Mouse (Mus musculus) liver, postnatal 0 days (tissue): ENCODE measurements around the gene Pkdcc. TPM values are rescaled to one million over a fixed set of nuclear protein-coding genes. Genes with fewer than 3 reads are reported as not detected.

ENCODE experiments used
- ATAC-seq: fragments of 200-750 bp; cut with Nextera tagmentation; 2 replicates; pipeline ENCODE4 v1.8.0; 2017; ENCODE audit warnings: mild to moderate bottlenecking, moderate library complexity
- DNase-seq: peaks from one replicate; pipeline ENCODE4 v3.0.0-alpha.2; 2016
- H3K27ac ChIP-seq: fragments of 300-500 bp; sonication (generic); 2 replicates; pipeline ENCODE4 v1.5.1; 2014; ENCODE audit warnings: antibody characterized with exemption, moderate library complexity, mild to moderate bottlenecking, low read depth
- H3K27me3 ChIP-seq: fragments of 300-500 bp; sonication (generic); 2 replicates; pipeline ENCODE4 v1.6.1; 2014; ENCODE audit warnings: low read length, control low read depth, mixed read lengths; ENCODE audit not compliant: insufficient read depth
- H3K36me3 ChIP-seq: fragments of 300-500 bp; sonication (generic); replicated peaks from 2 replicates; pipeline ENCODE4 v1.6.1; 2014; ENCODE audit warnings: mild to moderate bottlenecking, control low read depth, low read length, moderate library complexity, mixed read lengths; ENCODE audit not compliant: insufficient read depth
- H3K4me1 ChIP-seq: fragments of 300-500 bp; sonication (generic); 2 replicates; pipeline ENCODE4 v1.6.1; 2014; ENCODE audit warnings: antibody characterized with exemption, mild to moderate bottlenecking, control low read depth; ENCODE audit not compliant: insufficient read depth
- H3K4me2 ChIP-seq: fragments of 300-500 bp; sonication (generic); 2 replicates; pipeline ENCODE4 v1.6.1; 2014; ENCODE audit warnings: low read depth, mild to moderate bottlenecking, low read length, moderate library complexity, mixed read lengths
- H3K4me3 ChIP-seq: fragments of 300-500 bp; sonication (generic); 2 replicates; pipeline ENCODE4 v1.5.1; 2014; ENCODE audit warnings: low read depth, low read length
- H3K9ac ChIP-seq: fragments of 300-500 bp; sonication (generic); replicated peaks from 2 replicates; pipeline ENCODE4 v1.6.1; 2014; ENCODE audit warnings: mild to moderate bottlenecking, moderate library complexity
- H3K9me3 ChIP-seq: fragments of 300-500 bp; sonication (generic); 2 replicates; pipeline ENCODE4 v1.6.1; 2016; ENCODE audit warnings: mild to moderate bottlenecking, control low read depth, low read length, mixed read lengths
- CTCF ChIP-seq: sonication (generic); IDR thresholded peaks from 2 replicates; pipeline ENCODE4 v1.5.1; 2016; ENCODE audit warnings: antibody characterized with exemption, low read depth
- EP300 ChIP-seq: IDR thresholded peaks from 2 replicates; pipeline ENCODE4 v1.6.1; 2016; ENCODE audit warnings: antibody characterized with exemption, low read depth, mild to moderate bottlenecking
- WGBS: fragments of 180-500 bp; shearing (Covaris S2); extraction: QIAGEN DNeasy Blood & Tissue Kit; methylation state at CpG from one replicate; pipeline ENCODE4 v1.1.7; 2014; ENCODE audit not compliant: insufficient replicate concordance; 5-methylcytosine and 5-hydroxymethylcytosine counted together
- polyA plus RNA-seq: library from polyadenylated mRNA; unstranded; fragments of >200 nt; fragmentation: Nextera tagmentation; extraction: Ambion mirVana; gene quantifications from 2 replicates; pipeline ENCODE4 v1.2.1, GENCODE M21; 2015

The Pkdcc gene
- polyA plus RNA-seq, 1 experiment from 2014 or later = 2.5 TPM

DNA sequence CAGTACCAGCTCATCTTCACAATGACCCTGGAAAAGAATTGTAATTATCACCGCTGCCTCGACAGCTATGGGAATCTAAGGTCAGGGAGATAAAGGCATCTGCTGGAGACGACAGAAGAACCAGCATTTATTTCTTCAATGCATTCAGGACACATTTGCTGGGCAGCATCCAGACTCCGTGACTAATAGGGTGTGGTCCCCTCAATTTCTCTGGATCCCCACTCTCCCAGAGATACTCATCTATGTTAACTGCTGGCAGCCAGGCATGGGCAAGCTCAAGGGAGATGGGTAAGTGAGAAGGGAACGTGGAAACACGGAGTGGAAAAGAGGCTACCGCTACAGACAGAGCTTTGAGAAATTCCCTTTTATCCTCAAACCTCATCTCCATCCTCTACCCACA is 34.0 kb upstream of the Pkdcc start:
- H3K9me3 ChIP-seq = no peaks in the 10 kb centered on the region
- no peak overlapping the region for H3K27ac ChIP-seq
- H3K9ac ChIP-seq = no peak overlapping the region
- H3K4me3 ChIP-seq = no peak overlapping the region
- no peak for ATAC-seq
- H3K36me3 ChIP-seq = no peaks in the 10 kb centered on the region
- WGBS = 78% methylated on average over 7 of the region's 7 CpGs
- no peak overlapping the region for H3K4me2 ChIP-seq
- TF ChIP-seq CTCF (no peak), EP300 (no peak)
- no peaks in the 10 kb centered on the region for H3K27me3 ChIP-seq
- DNase-seq = no peak
- peaks cover 7% of the 10 kb centered on the region for H3K4me1 ChIP-seq

DNA sequence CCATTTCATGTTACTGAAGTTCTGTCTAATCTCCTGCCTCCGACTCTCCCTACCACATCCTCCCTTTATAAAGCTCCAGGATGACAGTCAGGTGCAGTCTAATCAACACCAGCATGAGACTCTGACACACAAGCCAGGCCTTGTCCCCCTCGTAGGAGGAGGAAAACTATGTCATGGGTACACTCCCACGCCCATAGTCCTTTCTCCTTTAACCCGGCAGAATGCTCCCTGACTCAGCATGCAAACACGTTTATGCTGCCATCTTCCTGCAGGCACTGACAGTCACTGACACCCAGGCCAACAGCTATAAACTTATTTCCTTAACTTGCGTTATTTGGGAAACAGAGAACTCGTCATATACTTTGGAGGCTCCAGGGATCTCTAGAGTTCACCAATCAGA is 33.5 kb upstream of the Pkdcc start:
- peaks cover 7% of the 10 kb centered on the region for H3K4me1 ChIP-seq
- ATAC-seq = no peak
- H3K4me3 ChIP-seq = no peak overlapping the region
- H3K9ac ChIP-seq = no peak overlapping the region
- H3K36me3 ChIP-seq = no peaks in the 10 kb centered on the region
- H3K27ac ChIP-seq = no peak overlapping the region
- no peak for DNase-seq
- no peak overlapping the region for H3K4me2 ChIP-seq
- H3K27me3 ChIP-seq = no peaks in the 10 kb centered on the region
- no peaks in the 10 kb centered on the region for H3K9me3 ChIP-seq
- WGBS = 60% methylated on average over 7 of the region's 7 CpGs
- TF ChIP-seq EP300 (no peak), CTCF (no peak)

DNA sequence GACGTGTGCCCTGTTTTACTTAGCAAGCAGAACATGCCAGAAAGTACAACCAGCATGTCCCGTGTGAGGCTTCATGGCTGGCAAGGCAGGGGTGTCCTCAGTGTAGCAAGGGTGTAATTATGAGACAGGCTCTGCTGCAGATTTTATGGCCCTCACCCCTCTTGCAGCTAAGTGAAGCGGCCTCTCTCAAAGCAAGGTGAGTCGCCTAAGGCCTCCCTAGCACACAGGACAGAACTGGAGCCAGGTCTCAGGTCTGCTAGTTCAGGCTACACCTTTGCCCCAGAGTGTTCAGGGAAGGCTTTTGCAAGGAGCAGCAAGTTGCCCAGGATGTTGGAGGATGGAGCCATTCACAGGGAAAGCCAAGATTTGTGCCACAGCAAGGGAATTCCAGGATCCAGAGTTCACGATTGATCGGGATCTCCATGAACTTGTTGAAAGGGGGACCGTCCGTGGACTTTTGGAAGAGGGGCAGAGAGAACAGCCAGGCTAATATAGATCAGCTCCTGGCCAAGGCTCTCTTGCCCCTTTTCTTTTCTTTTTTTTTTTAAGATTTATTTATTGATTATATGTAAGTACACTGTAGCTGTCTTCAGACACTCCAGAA is 32.9 kb upstream of the Pkdcc start:
- no peaks in the 10 kb centered on the region for H3K27me3 ChIP-seq
- 70% methylated on average over 8 of the region's 8 CpGs for WGBS
- H3K36me3 ChIP-seq = no peaks in the 10 kb centered on the region
- no peak overlapping the region for H3K27ac ChIP-seq
- H3K4me3 ChIP-seq = no peak overlapping the region
- no peaks in the 10 kb centered on the region for H3K9me3 ChIP-seq
- DNase-seq = no peak
- TF ChIP-seq EP300 = 0 out of 2 replicates have a peak, but pooled peaks have one; percentile 11
- no peak for TF ChIP-seq CTCF
- peak; percentile 61 for ATAC-seq
- peaks cover 7% of the 10 kb centered on the region for H3K4me1 ChIP-seq
- no peak overlapping the region for H3K4me2 ChIP-seq
- no peak overlapping the region for H3K9ac ChIP-seq

DNA sequence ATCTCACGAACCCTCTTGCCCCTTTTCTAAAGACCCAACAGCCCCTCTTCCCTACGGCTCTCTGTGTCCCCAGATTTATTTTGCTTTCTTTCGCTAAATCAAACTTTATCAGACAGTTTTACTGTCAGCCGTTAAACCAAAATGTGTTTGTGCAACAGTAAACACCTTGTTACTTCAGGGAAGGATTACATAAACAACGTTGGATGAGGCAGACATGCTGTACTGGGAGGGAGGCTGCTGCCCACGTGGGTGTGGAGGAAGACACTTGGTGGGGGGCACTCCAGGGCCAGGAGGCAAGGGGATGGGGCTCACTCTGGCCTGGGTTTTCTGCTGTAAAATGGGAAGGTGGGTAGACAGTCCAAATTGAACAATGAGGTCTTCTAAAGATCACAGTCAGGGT is 32.3 kb upstream of the Pkdcc start:
- H3K9me3 ChIP-seq = no peaks in the 10 kb centered on the region
- H3K27ac ChIP-seq = no peak overlapping the region
- WGBS = 69% methylated on average over 6 of the region's 6 CpGs
- no peak for DNase-seq
- ATAC-seq = no peak
- H3K27me3 ChIP-seq = no peaks in the 10 kb centered on the region
- TF ChIP-seq CTCF = no peak
- TF ChIP-seq EP300 = no peak
- no peak overlapping the region for H3K9ac ChIP-seq
- H3K36me3 ChIP-seq = no peaks in the 10 kb centered on the region
- peaks cover 7% of the 10 kb centered on the region for H3K4me1 ChIP-seq
- H3K4me3 ChIP-seq = no peak overlapping the region
- H3K4me2 ChIP-seq = no peak overlapping the region

DNA sequence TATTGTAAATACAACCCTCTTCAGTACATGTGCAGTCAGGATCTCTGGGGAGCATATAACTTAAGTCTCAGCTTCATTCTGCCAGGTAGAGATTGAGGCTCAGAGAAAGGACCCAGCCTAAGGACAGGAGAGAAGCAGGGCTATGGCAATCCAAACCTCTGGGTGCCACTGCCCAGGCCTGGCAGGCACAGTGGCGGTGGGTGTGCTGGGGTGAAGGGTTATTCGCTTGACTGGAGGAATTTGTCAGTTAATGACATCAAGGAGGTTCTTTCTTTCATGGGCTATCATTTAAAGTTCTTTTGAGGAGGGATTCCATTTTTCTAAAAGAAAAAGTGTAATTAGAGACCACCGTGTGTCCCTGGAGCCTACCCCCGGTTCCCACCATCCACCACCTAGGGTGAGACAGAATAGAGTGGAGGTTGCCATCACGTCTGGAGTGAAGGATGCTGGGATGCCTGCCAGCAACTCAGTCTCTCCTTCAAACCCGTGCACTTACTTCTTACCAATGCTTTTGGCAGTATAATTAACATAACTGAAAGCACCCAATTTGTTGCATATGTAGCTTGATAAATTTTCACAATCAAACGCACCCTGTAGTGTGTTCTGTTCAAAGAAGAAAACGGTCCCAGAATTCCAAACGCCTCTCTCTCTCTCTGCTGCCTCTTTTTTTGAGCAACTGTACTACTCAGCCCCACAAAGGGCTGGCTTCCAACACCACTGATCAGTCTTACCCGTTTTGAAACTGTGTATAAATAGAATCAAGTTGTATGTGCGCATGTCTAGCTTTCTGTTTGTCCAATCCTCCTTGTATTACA is 27.1 kb upstream of the Pkdcc start:
- no peaks in the 10 kb centered on the region for H3K9me3 ChIP-seq
- DNase-seq (no peak), ATAC-seq (no peak)
- H3K9ac ChIP-seq = no peak overlapping the region
- WGBS = 72% methylated on average over 11 of the region's 11 CpGs
- H3K36me3 ChIP-seq = no peaks in the 10 kb centered on the region
- TF ChIP-seq CTCF (no peak), EP300 (no peak)
- H3K4me2 ChIP-seq = no peak overlapping the region
- H3K4me1 ChIP-seq = no peaks in the 10 kb centered on the region
- no peaks in the 10 kb centered on the region for H3K27me3 ChIP-seq
- no peak overlapping the region for H3K27ac ChIP-seq
- no peak overlapping the region for H3K4me3 ChIP-seq

DNA sequence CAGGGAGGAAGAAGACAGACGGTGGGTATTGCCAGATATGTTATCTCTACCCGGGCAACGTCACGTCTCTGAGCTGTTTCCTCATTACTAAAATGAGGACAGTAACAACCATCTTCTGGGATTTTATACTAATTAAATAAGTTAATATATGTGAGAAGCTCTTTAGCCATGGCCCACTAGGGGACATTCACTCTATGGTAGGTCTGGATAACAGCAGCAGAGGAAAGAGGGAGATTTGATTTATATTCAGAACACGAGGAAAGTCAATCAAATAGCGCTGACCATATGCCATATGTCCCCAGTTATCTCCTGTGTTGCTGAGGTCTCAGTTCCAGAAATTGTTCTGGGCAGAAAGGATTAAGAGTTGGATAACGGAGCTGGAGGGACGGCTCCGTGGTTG is 24.3 kb upstream of the Pkdcc start:
- DNase-seq = no peak
- WGBS = 72% methylated on average over 9 of the region's 9 CpGs
- no peaks in the 10 kb centered on the region for H3K36me3 ChIP-seq
- no peak overlapping the region for H3K4me2 ChIP-seq
- no peak for TF ChIP-seq CTCF
- no peak for TF ChIP-seq EP300
- H3K27ac ChIP-seq = no peak overlapping the region
- H3K4me1 ChIP-seq = no peaks in the 10 kb centered on the region
- H3K4me3 ChIP-seq = no peak overlapping the region
- no peaks in the 10 kb centered on the region for H3K27me3 ChIP-seq
- no peak for ATAC-seq
- H3K9ac ChIP-seq = no peak overlapping the region
- no peaks in the 10 kb centered on the region for H3K9me3 ChIP-seq
